Mouse (Mus musculus): ENCODE results near the gene Aff4.

- TF ChIP-seq CTCF (IDR thresholded peaks at IDR 0.05; ENCODE audit: low read depth) = no peak
- TF ChIP-seq EP300 (IDR thresholded peaks at IDR 0.05; ENCODE audit: low read depth) = peak; percentile 28; the same call in 1 of the 2 replicates
These were observed 35.9 kb upstream of the Aff4 start for GRCm38 (mm10) chr11:53314770-53315173.
